7 mouse cellular contexts compared by ENCODE assay signal in genomic region chr9:37255149-37255888, GRCm38 (mm10). TPM values are rescaled to one million over a fixed set of nuclear protein-coding genes. Genes with fewer than 3 reads are reported as not detected.
DNase-seq lines count a peak whose midpoint lies in the region; ATAC-seq lines count a peak whose summit lies in the region.

Gene Slc37a2 (minus strand): TSS chr9:37255738.

- H3K27ac ChIP-seq in limb, embryonic 10.5 days, result peak within 1 kb of the TSS; percentile 74
- H3K27ac ChIP-seq in midbrain, embryonic 11.5 days (ENCODE audit: low read depth, low read length), result no peak within 1 kb of the TSS

- peaks cover 15% of the 10 kb centered on the region for H3K4me1 ChIP-seq in limb, embryonic 10.5 days
- peaks cover 17% of the 10 kb centered on the region for H3K4me1 ChIP-seq in midbrain, embryonic 11.5 days (ENCODE audit: control insufficient read depth, insufficient read depth, low read length)

- peak; percentile 89 for DNase-seq in adrenal gland, adult 2 months
- DNase-seq in embryo, embryonic 9.5 days (ENCODE audit: extremely low spot score), result peak; percentile 77
- peak; percentile 78 for DNase-seq in heart, adult 18-20 months
- DNase-seq in kidney, adult 11 months, result peak; percentile 58
- DNase-seq in limb, embryonic 10.5 days (ENCODE audit: low spot score), result peak; percentile 74
- DNase-seq in midbrain, embryonic 11.5 days (ENCODE audit: low spot score, missing footprints), result peak; percentile 96
- peak; percentile 65 to 67 for DNase-seq in spleen, adult 18-20 months

- peak within 1 kb of the TSS; percentile 59 for H3K9ac ChIP-seq in midbrain, embryonic 11.5 days (ENCODE audit: low read length)

- peaks cover 21% of the 10 kb centered on the region; the same call in 1 of the 2 replicates for H3K27me3 ChIP-seq in limb, embryonic 10.5 days (ENCODE audit: low read depth, poor library complexity, severe bottlenecking)
- no peaks in the 10 kb centered on the region; the same call in 1 of the 2 replicates for H3K27me3 ChIP-seq in midbrain, embryonic 11.5 days (ENCODE audit: control insufficient read depth, insufficient read depth, low read length)

- H3K4me3 ChIP-seq in limb, embryonic 10.5 days, result peak within 1 kb of the TSS; percentile 60
- peak within 1 kb of the TSS; percentile 35 for H3K4me3 ChIP-seq in midbrain, embryonic 11.5 days (ENCODE audit: low read depth, low read length)

- 3% methylated on average over 38 of the region's 38 CpGs for WGBS in limb, embryonic 10.5 days
- WGBS in midbrain, embryonic 11.5 days, result 3% methylated on average over 38 of the region's 38 CpGs

- H3K9me3 ChIP-seq in limb, embryonic 10.5 days (replicated peaks), result no peaks in the 10 kb centered on the region
- no peaks in the 10 kb centered on the region for H3K9me3 ChIP-seq in midbrain, embryonic 11.5 days (ENCODE audit: control insufficient read depth, low read length)

- peak within 1 kb of the TSS; percentile 72 for H3K4me2 ChIP-seq in midbrain, embryonic 11.5 days

- peak; percentile 79 for ATAC-seq in midbrain, embryonic 11.5 days (ENCODE audit: low FRiP score)

- H3K36me3 ChIP-seq in limb, embryonic 10.5 days, result no peaks in the 10 kb centered on the region
- no peaks in the 10 kb centered on the region for H3K36me3 ChIP-seq in midbrain, embryonic 11.5 days (ENCODE audit: control insufficient read depth, insufficient read depth, low read length)

RNA-seq across cellular contexts. Expression of gene Slc37a2, which starts in this region (rescaled TPM):
- total RNA-seq in adrenal gland, adult 2 months (2021), result 10 to 100 TPM; 52.8 to 58.4 TPM
- polyA plus RNA-seq in adrenal gland, adult 2 months (2012; rRNA removed), result 46.7 and 51.0 TPM in 2 replicates
- total RNA-seq in heart, adult 18-20 months (2021), result 1 to 10 TPM; 2.4 to 3.1 TPM
- polyA plus RNA-seq in limb, embryonic 10.5 days (2016; fragmentation: Nextera tagmentation; extraction: Ambion mirVana), result 2.0 and 2.5 TPM in 2 replicates
- 1.3 and 1.9 TPM in 2 replicates for polyA plus RNA-seq in midbrain, embryonic 11.5 days (2014; fragmentation: Nextera tagmentation; extraction: Ambion mirVana)

Comparison
In these comparisons a context has a peak if more than half of its experiments do, and no peak if none do; other contexts are left out.
1. RNA of gene Slc37a2 (total RNA-seq): 52.8 to 58.4 TPM in adrenal gland, adult 2 months; 2.4 to 3.1 TPM in heart, adult 18-20 months; every median in the first group is over 10 times any median in the second.
2. RNA of gene Slc37a2 (polyA plus RNA-seq): 46.7 to 51.0 TPM in adrenal gland, adult 2 months; 2.0 to 2.5 TPM in limb, embryonic 10.5 days and 1.3 to 1.9 TPM in midbrain, embryonic 11.5 days; every median in the first group is over 10 times any median in the second.
3. Peak in every context shown above with its lines, with median percentiles within 50 percentile points of each other: DNase-seq.